Mouse (Mus musculus) neural tube, embryonic 15.5 days (tissue): Measurements from ENCODE around the gene Cul9. TPM values are rescaled to one million over a fixed set of nuclear protein-coding genes. Genes with fewer than 3 reads are reported as not detected.

Experiments
- ATAC-seq: fragments of 200-750 bp; cut with Nextera tagmentation; 2 replicates; pipeline ENCODE4 v1.8.0; 2017; ENCODE audit warnings: mild to moderate bottlenecking, moderate TSS enrichment, moderate library complexity; ENCODE audit not compliant: low FRiP score
- H3K27ac ChIP-seq: fragments of 300-500 bp; sonication (generic); replicated peaks from 2 replicates; pipeline ENCODE4 v1.5.1; 2015; ENCODE audit warnings: mild to moderate bottlenecking, inconsistent platforms
- H3K27me3 ChIP-seq: fragments of 300-500 bp; sonication (generic); replicated peaks from 2 replicates; pipeline ENCODE4 v1.6.1; 2015; ENCODE audit warnings: inconsistent platforms
- H3K36me3 ChIP-seq: fragments of 300-500 bp; sonication (generic); 2 replicates; pipeline ENCODE4 v1.6.1; 2015; ENCODE audit warnings: inconsistent platforms
- H3K4me1 ChIP-seq: fragments of 300-500 bp; sonication (generic); 2 replicates; pipeline ENCODE4 v1.6.1; 2015; ENCODE audit warnings: inconsistent platforms
- H3K4me2 ChIP-seq: fragments of 300-500 bp; sonication (generic); 2 replicates; pipeline ENCODE4 v1.6.1; 2015; ENCODE audit warnings: inconsistent platforms, mild to moderate bottlenecking, moderate library complexity
- H3K4me3 ChIP-seq: fragments of 300-500 bp; sonication (generic); replicated peaks from 2 replicates; pipeline ENCODE4 v1.5.1; 2015; ENCODE audit warnings: mild to moderate bottlenecking, inconsistent platforms
- H3K9ac ChIP-seq: fragments of 300-500 bp; sonication (generic); replicated peaks from 2 replicates; pipeline ENCODE4 v1.6.1; 2015; ENCODE audit warnings: mild to moderate bottlenecking, inconsistent platforms
- H3K9me3 ChIP-seq: fragments of 300-500 bp; sonication (generic); replicated peaks from 2 replicates; pipeline ENCODE4 v1.6.1; 2016; ENCODE audit warnings: inconsistent platforms
- WGBS: fragments of 180-500 bp; shearing (Covaris S2); methylation state at CpG from one replicate; pipeline ENCODE4 v1.1.7; 2015; ENCODE audit warnings: mixed read lengths; 5-methylcytosine and 5-hydroxymethylcytosine counted together
- polyA plus RNA-seq: library from polyadenylated mRNA; unstranded; fragments of >200 nt; fragmentation: Nextera tagmentation; extraction: Ambion mirVana; gene quantifications from 2 replicates; pipeline ENCODE4 v1.2.1, GENCODE M21; 2015

Cul9 gene
- polyA plus RNA-seq, 1 experiment from 2014 or later = 22.6 TPM

GRCm38 (mm10) chr17:46525065-46525464 is 21.1 kb downstream of the Cul9 start:
- H3K9me3 ChIP-seq = no peaks in the 10 kb centered on the region
- H3K36me3 ChIP-seq = peaks cover 56% of the 10 kb centered on the region
- no peak overlapping the region for H3K27ac ChIP-seq
- no peak overlapping the region for H3K4me3 ChIP-seq
- WGBS = 88% methylated on average over 10 of the region's 10 CpGs
- no peak for ATAC-seq
- no peaks in the 10 kb centered on the region for H3K4me1 ChIP-seq
- H3K27me3 ChIP-seq = peaks cover 11% of the 10 kb centered on the region
- H3K4me2 ChIP-seq = no peak overlapping the region
- no peak overlapping the region for H3K9ac ChIP-seq

GRCm38 (mm10) chr17:46521963-46522668 is 24.1 kb downstream of the Cul9 start:
- H3K9ac ChIP-seq = no peak overlapping the region
- peaks cover 14% of the 10 kb centered on the region for H3K27me3 ChIP-seq
- ATAC-seq = no peak
- WGBS = 35% methylated on average over 24 of the region's 24 CpGs
- peaks cover 57% of the 10 kb centered on the region for H3K36me3 ChIP-seq
- no peaks in the 10 kb centered on the region for H3K9me3 ChIP-seq
- H3K27ac ChIP-seq = no peak overlapping the region
- no peak overlapping the region for H3K4me3 ChIP-seq
- H3K4me1 ChIP-seq = no peaks in the 10 kb centered on the region
- H3K4me2 ChIP-seq = no peak overlapping the region

GRCm38 (mm10) chr17:46521174-46521573 is 25.0 kb downstream of the Cul9 start:
- WGBS = 79% methylated on average over 9 of the region's 9 CpGs
- peaks cover 53% of the 10 kb centered on the region for H3K36me3 ChIP-seq
- H3K9ac ChIP-seq = no peak overlapping the region
- H3K27me3 ChIP-seq = peaks cover 14% of the 10 kb centered on the region
- no peak overlapping the region for H3K27ac ChIP-seq
- no peaks in the 10 kb centered on the region for H3K9me3 ChIP-seq
- H3K4me1 ChIP-seq = no peaks in the 10 kb centered on the region
- no peak for ATAC-seq
- H3K4me3 ChIP-seq = no peak overlapping the region
- no peak overlapping the region for H3K4me2 ChIP-seq

- 48% methylated on average over 25 of the region's 25 CpGs for WGBS
- H3K9ac ChIP-seq = no peak overlapping the region
- ATAC-seq = no peak
Observed at GRCm38 (mm10) chr17:46520385-46520979, 25.7 kb downstream of the Cul9 start.

GRCm38 (mm10) chr17:46519971-46520370 is 26.2 kb downstream of the Cul9 start:
- peak overlapping the region; percentile 3; the same call in 1 of the 2 replicates for H3K4me2 ChIP-seq
- H3K36me3 ChIP-seq = peaks cover 41% of the 10 kb centered on the region
- WGBS = 61% methylated on average over 10 of the region's 10 CpGs
- no peaks in the 10 kb centered on the region for H3K4me1 ChIP-seq
- peaks cover 14% of the 10 kb centered on the region for H3K27me3 ChIP-seq
- no peak for ATAC-seq
- no peak overlapping the region for H3K9ac ChIP-seq
- H3K27ac ChIP-seq = no peak overlapping the region
- no peak overlapping the region for H3K4me3 ChIP-seq
- H3K9me3 ChIP-seq = no peaks in the 10 kb centered on the region

More at GRCm38 (mm10) chr17:46520385-46520979, 25.7 kb downstream of the Cul9 start:
- no peak overlapping the region for H3K4me3 ChIP-seq
- peaks cover 14% of the 10 kb centered on the region for H3K27me3 ChIP-seq
- no peaks in the 10 kb centered on the region for H3K4me1 ChIP-seq
- peak overlapping the region; percentile 3; the same call in 1 of the 2 replicates for H3K4me2 ChIP-seq
- peaks cover 47% of the 10 kb centered on the region for H3K36me3 ChIP-seq
- no peaks in the 10 kb centered on the region for H3K9me3 ChIP-seq
- H3K27ac ChIP-seq = no peak overlapping the region

- no peak overlapping the region for H3K9ac ChIP-seq
- WGBS = 72% methylated on average over 2 of the region's 2 CpGs
- no peaks in the 10 kb centered on the region for H3K9me3 ChIP-seq
- peaks cover 25% of the 10 kb centered on the region for H3K36me3 ChIP-seq
- ATAC-seq = no peak
- no peak overlapping the region for H3K4me2 ChIP-seq
- no peak overlapping the region for H3K27ac ChIP-seq
- H3K4me3 ChIP-seq = no peak overlapping the region
- no peaks in the 10 kb centered on the region for H3K4me1 ChIP-seq
- H3K27me3 ChIP-seq = no peaks in the 10 kb centered on the region
Observed at GRCm38 (mm10) chr17:46513329-46513728, 32.9 kb downstream of the Cul9 start.

- H3K9ac ChIP-seq = no peak overlapping the region
- WGBS = 53% methylated on average over 11 of the region's 11 CpGs
- no peaks in the 10 kb centered on the region for H3K9me3 ChIP-seq
- H3K4me1 ChIP-seq = no peaks in the 10 kb centered on the region
- H3K4me3 ChIP-seq = no peak overlapping the region
- H3K36me3 ChIP-seq = peaks cover 32% of the 10 kb centered on the region
- no peaks in the 10 kb centered on the region for H3K27me3 ChIP-seq
- no peak overlapping the region for H3K27ac ChIP-seq
- ATAC-seq = no peak
- H3K4me2 ChIP-seq = no peak overlapping the region
Observed at GRCm38 (mm10) chr17:46511059-46511710, 35.0 kb downstream of the Cul9 start.

- ATAC-seq = no peak
- Histone ChIP-seq H3K4me2 (no peak overlapping the region), H3K4me3 (no peak overlapping the region), H3K9me3 (no peaks in the 10 kb centered on the region), H3K4me1 (no peaks in the 10 kb centered on the region), H3K9ac (no peak overlapping the region), H3K27ac (no peak overlapping the region), H3K36me3 (peaks cover 51% of the 10 kb centered on the region), H3K27me3 (no peaks in the 10 kb centered on the region)
- 94% methylated on average over 3 of the region's 3 CpGs for WGBS
Observed at GRCm38 (mm10) chr17:46505617-46506016, 40.6 kb downstream of the Cul9 start.

- Histone ChIP-seq H3K36me3 (peaks cover 51% of the 10 kb centered on the region), H3K27me3 (no peaks in the 10 kb centered on the region), H3K4me1 (no peaks in the 10 kb centered on the region), H3K27ac (no peak overlapping the region), H3K9me3 (no peaks in the 10 kb centered on the region), H3K9ac (no peak overlapping the region), H3K4me2 (no peak overlapping the region), H3K4me3 (no peak overlapping the region)
- no peak for ATAC-seq
- 83% methylated on average over 14 of the region's 14 CpGs for WGBS
Observed at GRCm38 (mm10) chr17:46503847-46504638, 42.1 kb downstream of the Cul9 start.

GRCm38 (mm10) chr17:46502775-46503174 is 43.4 kb downstream of the Cul9 start:
- Histone ChIP-seq H3K36me3 (peaks cover 40% of the 10 kb centered on the region), H3K9ac (no peak overlapping the region), H3K27me3 (no peaks in the 10 kb centered on the region), H3K9me3 (no peaks in the 10 kb centered on the region), H3K4me3 (no peak overlapping the region), H3K27ac (no peak overlapping the region), H3K4me1 (no peaks in the 10 kb centered on the region), H3K4me2 (no peak overlapping the region)
- WGBS = 88% methylated on average over 2 of the region's 2 CpGs
- no peak for ATAC-seq

- no peaks in the 10 kb centered on the region for H3K9me3 ChIP-seq
- no peak overlapping the region for H3K27ac ChIP-seq
- no peak overlapping the region for H3K4me2 ChIP-seq
- H3K27me3 ChIP-seq = peaks cover 7% of the 10 kb centered on the region; the same call in 1 of the 2 replicates
- 73% methylated on average over 8 of the region's 8 CpGs for WGBS
- no peak overlapping the region for H3K9ac ChIP-seq
- H3K36me3 ChIP-seq = peaks cover 19% of the 10 kb centered on the region; the same call in 1 of the 2 replicates
- no peak for ATAC-seq
- H3K4me1 ChIP-seq = peaks cover 7% of the 10 kb centered on the region
- no peak overlapping the region for H3K4me3 ChIP-seq
Observed at GRCm38 (mm10) chr17:46497956-46498355, 48.2 kb downstream of the Cul9 start.
